Comparison of ENCODE assay signal across 10 mouse cellular contexts in genomic region chr5:116039706-116040105, GRCm38 (mm10). TPM values are rescaled to one million over a fixed set of nuclear protein-coding genes. Genes with fewer than 3 reads are reported as not detected.
DNase-seq lines count a peak whose midpoint lies in the region; ATAC-seq and TF ChIP-seq lines count a peak whose summit lies in the region.
"Had no signal": no experiment of that assay in that cellular context is flagged by ENCODE, and none has a peak within 500 bp of the region (broad histone marks: within the 10 kb centered on the region; RNA-seq: fewer than 3 reads in every experiment).

No protein-coding gene starts in this region.

- no peak for TF ChIP-seq CTCF in forebrain, postnatal 0 days (IDR thresholded peaks at IDR 0.05; ENCODE audit: low read depth)

- no peaks in the 10 kb centered on the region for H3K36me3 ChIP-seq in forebrain, postnatal 0 days (ENCODE audit: insufficient read depth)
- H3K36me3 ChIP-seq in forebrain, embryonic 12.5 days (replicated peaks) = no peaks in the 10 kb centered on the region
- no peaks in the 10 kb centered on the region for H3K36me3 ChIP-seq in kidney, embryonic 16.5 days (ENCODE audit: insufficient read depth, low read length)
- H3K36me3 ChIP-seq in embryonic facial prominence, embryonic 10.5 days (replicated peaks) = no peaks in the 10 kb centered on the region
- no peaks in the 10 kb centered on the region for H3K36me3 ChIP-seq in limb, embryonic 15.5 days

- H3K9me3 ChIP-seq in forebrain, postnatal 0 days (ENCODE audit: low read length) = no peaks in the 10 kb centered on the region
- no peaks in the 10 kb centered on the region for H3K9me3 ChIP-seq in forebrain, embryonic 12.5 days
- H3K9me3 ChIP-seq in kidney, embryonic 16.5 days (ENCODE audit: low read length) = no peaks in the 10 kb centered on the region
- no peaks in the 10 kb centered on the region for H3K9me3 ChIP-seq in embryonic facial prominence, embryonic 10.5 days
- no peaks in the 10 kb centered on the region for H3K9me3 ChIP-seq in limb, embryonic 15.5 days

- H3K4me3 ChIP-seq in forebrain, postnatal 0 days (ENCODE audit: low read depth, low read length) = no peak overlapping the region
- H3K4me3 ChIP-seq in forebrain, embryonic 12.5 days (replicated peaks) = no peak overlapping the region
- H3K4me3 ChIP-seq in kidney, embryonic 16.5 days (ENCODE audit: low read length) = no peak overlapping the region; the same call in 1 of the 2 replicates
- peak overlapping the region; percentile 11; the same call in 1 of the 2 replicates for H3K4me3 ChIP-seq in embryonic facial prominence, embryonic 10.5 days
- H3K4me3 ChIP-seq in limb, embryonic 15.5 days = 0 out of 2 replicates have a peak overlapping the region, but pooled peaks have one; percentile 3

- no peaks in the 10 kb centered on the region for H3K4me1 ChIP-seq in forebrain, postnatal 0 days (ENCODE audit: insufficient read depth)
- H3K4me1 ChIP-seq in forebrain, embryonic 12.5 days = peaks cover 9% of the 10 kb centered on the region
- no peaks in the 10 kb centered on the region for H3K4me1 ChIP-seq in kidney, embryonic 16.5 days (ENCODE audit: insufficient read depth, low read length)
- peaks cover 17% of the 10 kb centered on the region for H3K4me1 ChIP-seq in embryonic facial prominence, embryonic 10.5 days
- H3K4me1 ChIP-seq in limb, embryonic 15.5 days = no peaks in the 10 kb centered on the region

- H3K9ac ChIP-seq in forebrain, postnatal 0 days = no peak overlapping the region
- H3K9ac ChIP-seq in forebrain, embryonic 12.5 days = no peak overlapping the region
- H3K9ac ChIP-seq in kidney, embryonic 16.5 days (replicated peaks; ENCODE audit: low read length) = no peak overlapping the region
- no peak overlapping the region for H3K9ac ChIP-seq in limb, embryonic 15.5 days

- H3K4me2 ChIP-seq in forebrain, postnatal 0 days (ENCODE audit: low read depth) = 0 out of 2 replicates have a peak overlapping the region, but pooled peaks have one; percentile 10
- H3K4me2 ChIP-seq in forebrain, embryonic 12.5 days = no peak overlapping the region
- peak overlapping the region; percentile 29 for H3K4me2 ChIP-seq in kidney, embryonic 16.5 days (replicated peaks; ENCODE audit: low read depth, low read length)
- H3K4me2 ChIP-seq in limb, embryonic 15.5 days = peak overlapping the region; percentile 26

- DNase-seq in forebrain, postnatal 0 days = no peak
- DNase-seq in kidney, adult 8-10 months = no peak
- no peak for DNase-seq in embryonic facial prominence, embryonic 10.5 days (ENCODE audit: low spot score)
- no peak for DNase-seq in adrenal gland, postnatal 10 days
- DNase-seq in cerebellum, adult 9-11 months = no peak
- DNase-seq: kidney, adult 2 months had no signal

- ATAC-seq in forebrain, postnatal 0 days = no peak
- no peak for ATAC-seq in forebrain, embryonic 12.5 days (ENCODE audit: low FRiP score)
- ATAC-seq in kidney, embryonic 16.5 days (ENCODE audit: low FRiP score, low TSS enrichment) = no peak
- no peak for ATAC-seq in limb, embryonic 15.5 days (ENCODE audit: insufficient number of reproducible peaks, low FRiP score, low TSS enrichment, low read depth)

- no peak overlapping the region for H3K27ac ChIP-seq in forebrain, postnatal 0 days (ENCODE audit: low read depth, low read length)
- no peak overlapping the region for H3K27ac ChIP-seq in forebrain, embryonic 12.5 days
- no peak overlapping the region for H3K27ac ChIP-seq in kidney, embryonic 16.5 days (ENCODE audit: low read length)
- H3K27ac ChIP-seq in embryonic facial prominence, embryonic 10.5 days (replicated peaks) = no peak overlapping the region
- no peak overlapping the region for H3K27ac ChIP-seq in limb, embryonic 15.5 days

- no peaks in the 10 kb centered on the region for H3K27me3 ChIP-seq in forebrain, postnatal 0 days (ENCODE audit: insufficient read depth, low read length)
- peaks cover 18% of the 10 kb centered on the region; the same call in 1 of the 2 replicates for H3K27me3 ChIP-seq in forebrain, embryonic 12.5 days
- no peaks in the 10 kb centered on the region for H3K27me3 ChIP-seq in kidney, embryonic 16.5 days (ENCODE audit: insufficient read depth, low read length)
- peaks cover 25% of the 10 kb centered on the region; the same call in 1 of the 2 replicates for H3K27me3 ChIP-seq in embryonic facial prominence, embryonic 10.5 days (replicated peaks; ENCODE audit: low read depth, poor library complexity, severe bottlenecking)
- no peaks in the 10 kb centered on the region for H3K27me3 ChIP-seq in limb, embryonic 15.5 days

- WGBS in forebrain, postnatal 0 days = 36% methylated on average over 11 of the region's 11 CpGs
- WGBS in forebrain, embryonic 12.5 days = 35% methylated on average over 11 of the region's 11 CpGs
- 20% methylated on average over 11 of the region's 11 CpGs for WGBS in kidney, embryonic 16.5 days
- WGBS in embryonic facial prominence, embryonic 10.5 days = 29% methylated on average over 11 of the region's 11 CpGs
- 22% methylated on average over 11 of the region's 11 CpGs for WGBS in limb, embryonic 15.5 days

RNA-seq across cellular contexts. Expression of gene Prkab1, which starts 15.4 kb away (rescaled TPM):
- total RNA-seq in forebrain, postnatal 0 days (2014; rRNA removed) = 37.7 and 55.6 TPM in 2 replicates
- polyA plus RNA-seq in forebrain, postnatal 0 days (2015; fragmentation: Nextera tagmentation; extraction: Ambion mirVana) = 42.2 and 47.2 TPM in 2 replicates
- polyA plus RNA-seq in forebrain, embryonic 12.5 days (2016; fragmentation: Nextera tagmentation; extraction: Ambion mirVana) = 58.5 and 62.5 TPM in 2 replicates
- 83.5 and 92.1 TPM in 2 replicates for polyA plus RNA-seq in kidney, embryonic 16.5 days (2015; fragmentation: Nextera tagmentation; extraction: Ambion mirVana)
- 77.1 and 79.2 TPM in 2 replicates for polyA plus RNA-seq in embryonic facial prominence, embryonic 10.5 days (2016; fragmentation: Nextera tagmentation; extraction: Ambion mirVana)
- polyA plus RNA-seq in limb, embryonic 15.5 days (2015; fragmentation: Nextera tagmentation; extraction: Ambion mirVana) = 58.6 and 61.3 TPM in 2 replicates
- total RNA-seq in adrenal gland, postnatal 10 days (2021) = 10 to 100 TPM; 57.5 to 58.1 TPM

RNA-seq across cellular contexts. Expression of gene Tmem233, which starts 43.3 kb away (rescaled TPM):
- total RNA-seq in forebrain, postnatal 0 days (2014; rRNA removed) = not detected in 2 replicates
- not detected in 2 replicates for polyA plus RNA-seq in forebrain, postnatal 0 days (2015; fragmentation: Nextera tagmentation; extraction: Ambion mirVana)
- not detected in 2 replicates for polyA plus RNA-seq in forebrain, embryonic 12.5 days (2016; fragmentation: Nextera tagmentation; extraction: Ambion mirVana)
- polyA plus RNA-seq in kidney, embryonic 16.5 days (2015; fragmentation: Nextera tagmentation; extraction: Ambion mirVana) = not detected in 2 replicates
- not detected in 2 replicates for polyA plus RNA-seq in embryonic facial prominence, embryonic 10.5 days (2016; fragmentation: Nextera tagmentation; extraction: Ambion mirVana)
- 0.05 TPM in 1 of 2 replicates, not detected in the other for polyA plus RNA-seq in limb, embryonic 15.5 days (2015; fragmentation: Nextera tagmentation; extraction: Ambion mirVana)
- total RNA-seq in adrenal gland, postnatal 10 days (2021) = 1 to 10 TPM in 1 of 2 experiments, under 1 TPM in 1; 0.60 to 2.8 TPM
- total RNA-seq: left cerebral cortex, postnatal 10 days had no signal

Comparison
In these comparisons a context has a peak if more than half of its experiments do, and no peak if none do; other contexts are left out.
1. H3K4me3 ChIP-seq: peak in embryonic facial prominence, embryonic 10.5 days (single experiment) and limb, embryonic 15.5 days (single experiment); none in forebrain, postnatal 0 days (single experiment), forebrain, embryonic 12.5 days (single experiment) and kidney, embryonic 16.5 days (single experiment).